Mouse (Mus musculus) stomach, postnatal 0 days (tissue): ENCODE data around the gene Mgat4e.

Experiments used
- CTCF ChIP-seq: IDR thresholded peaks from 2 replicates; pipeline ENCODE4 v1.5.1; 2016; ENCODE audit warnings: antibody characterized with exemption, low read depth, mild to moderate bottlenecking, moderate library complexity
- EP300 ChIP-seq: optimal IDR thresholded peaks from 2 replicates; pipeline ENCODE3; 2016; ENCODE audit warnings: antibody characterized with exemption

DNA sequence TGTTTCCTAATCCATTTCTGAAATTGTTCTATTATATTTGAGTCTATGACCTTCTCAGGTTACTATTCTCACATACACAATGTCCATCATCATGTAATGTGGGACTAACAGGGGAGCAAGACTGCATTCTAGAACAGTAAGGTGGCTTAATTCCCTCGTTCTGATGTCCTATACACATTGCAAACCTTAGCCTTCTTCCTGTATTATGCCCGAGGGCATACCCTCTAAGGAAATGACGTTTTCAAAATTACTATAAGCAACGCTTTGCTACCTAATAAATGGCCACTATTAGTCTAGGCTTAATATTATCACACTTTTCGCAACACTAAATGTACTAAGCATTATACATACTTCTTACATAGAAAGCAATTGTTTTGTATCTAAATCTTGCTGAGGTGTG, 55.5 kb downstream of the Mgat4e start:
- TF ChIP-seq CTCF (no peak), EP300 (no peak)
